Mouse (Mus musculus): ENCODE results near the gene Mrgprd.

Gene Mrgprd

DNA sequence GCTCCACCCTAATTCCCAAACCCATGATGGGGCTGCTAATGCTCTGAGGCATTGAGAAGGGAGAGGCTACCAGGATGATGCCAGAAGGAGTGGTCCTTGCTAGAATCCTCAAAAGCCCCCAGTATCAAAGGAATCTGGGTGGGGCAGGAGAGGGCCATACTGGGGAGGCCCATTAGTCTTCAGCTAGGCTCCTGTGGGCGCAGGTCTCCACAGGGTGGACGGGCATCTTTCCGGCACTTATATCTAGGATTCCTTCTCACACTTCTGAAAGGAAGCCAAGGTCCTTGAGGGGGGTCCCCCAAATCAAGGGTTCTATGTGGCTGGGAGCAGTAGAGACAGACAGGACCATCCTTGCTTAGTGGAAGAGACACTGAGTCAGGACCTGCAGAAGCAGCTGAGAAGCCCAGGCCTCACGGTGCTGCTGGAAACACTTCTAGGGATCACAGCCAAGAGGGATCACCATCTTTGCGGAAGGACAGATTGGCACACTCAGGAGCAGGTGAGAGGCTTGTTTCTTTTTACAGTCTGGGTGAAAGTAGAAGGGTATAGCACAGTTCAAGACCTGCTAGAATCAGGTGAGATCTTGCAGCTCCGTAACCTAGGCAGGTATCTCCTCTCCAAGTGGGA is at the start of gene Mrgprd:
Gene Mrgprd, plus strand, starts transcription at position 51 of the 627 bp plus-strand sequence.
- no peak for DNase-seq (ENCODE audit: low read depth, low spot score)

DNA sequence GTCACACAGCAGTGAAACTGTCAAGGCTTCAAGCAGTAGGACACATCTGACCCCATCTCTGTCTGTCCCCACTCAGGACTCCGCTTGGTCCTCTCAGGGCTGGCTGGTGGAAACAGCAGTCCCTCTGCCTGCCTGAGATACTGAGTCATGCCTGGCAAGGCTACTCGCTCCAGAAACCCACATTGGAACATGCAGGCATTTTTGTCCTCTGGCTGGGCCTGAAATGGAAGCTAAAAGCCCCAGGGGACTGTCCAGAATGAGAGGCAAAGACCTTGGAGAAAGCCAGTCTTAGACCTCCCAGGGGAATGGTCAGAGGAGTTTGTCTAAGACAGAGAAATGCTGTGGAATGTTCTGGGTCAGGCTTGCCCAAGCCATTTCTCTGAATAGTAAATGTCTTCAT is 48.6 kb upstream of the Mrgprd start:
- no peak for DNase-seq (ENCODE audit: low read depth, low spot score)

DNA sequence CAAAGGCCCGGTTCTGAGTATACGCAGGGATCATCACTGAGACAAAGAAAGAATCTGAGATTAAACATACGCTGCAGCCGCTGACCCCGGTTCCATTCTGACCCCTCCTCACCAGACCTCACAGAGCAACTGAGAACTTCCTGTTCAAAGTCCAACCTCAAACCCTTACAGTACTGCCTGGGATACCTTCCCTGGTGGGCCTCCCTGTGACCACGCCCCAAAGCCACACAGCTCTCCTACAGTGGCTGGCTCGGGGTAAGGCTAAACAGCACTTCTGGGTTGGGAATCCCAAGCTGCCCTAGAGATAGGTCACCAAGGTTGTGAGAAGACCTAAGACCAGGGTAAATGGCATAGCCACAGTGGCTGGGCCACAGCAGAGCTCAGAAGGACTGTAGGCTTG is 45.7 kb upstream of the Mrgprd start:
- DNase-seq (ENCODE audit: low read depth, low spot score), result no peak

DNA sequence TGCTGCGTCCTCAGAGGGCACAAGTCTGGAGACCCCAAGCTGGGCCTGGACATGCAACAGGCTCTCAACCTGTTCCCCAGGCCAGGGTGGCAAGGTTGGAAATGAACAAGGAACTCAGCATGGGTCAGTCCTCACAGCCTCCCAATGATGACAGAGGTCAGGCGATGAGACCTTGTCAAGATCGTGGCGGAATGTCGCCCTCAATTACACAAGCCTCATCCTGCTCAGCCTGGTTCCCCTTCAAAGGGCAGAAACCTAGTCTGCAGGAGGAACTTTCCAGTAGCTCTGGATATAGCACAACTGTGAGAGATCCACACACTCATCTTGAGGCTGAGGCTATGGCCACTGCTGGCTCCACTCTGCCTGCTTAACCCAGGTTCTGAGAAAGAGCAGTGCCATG is 43.7 kb upstream of the Mrgprd start:
- no peak for DNase-seq (ENCODE audit: low read depth, low spot score)

GRCm38 (mm10) chr7:145275488-145275887 is 39.1 kb upstream of the Mrgprd start:
- no peak for DNase-seq (ENCODE audit: low read depth, low spot score)

GRCm38 (mm10) chr7:145281396-145281795 is 33.2 kb upstream of the Mrgprd start:
- DNase-seq (ENCODE audit: low read depth, low spot score), result no peak

- no peak for DNase-seq (ENCODE audit: low read depth, low spot score)
These were observed 31.6 kb upstream of the Mrgprd start for GRCm38 (mm10) chr7:145283041-145283440.

GRCm38 (mm10) chr7:145283487-145284187 is 31.0 kb upstream of the Mrgprd start, which contains the start of gene Tpcn2:
Gene Tpcn2, minus strand, starts transcription at chr7:145284011.
- peak; percentile 91 for DNase-seq (ENCODE audit: low read depth, low spot score)

- no peak for DNase-seq (ENCODE audit: low read depth, low spot score)
These were observed 30.3 kb upstream of the Mrgprd start for GRCm38 (mm10) chr7:145284293-145284692.

DNA sequence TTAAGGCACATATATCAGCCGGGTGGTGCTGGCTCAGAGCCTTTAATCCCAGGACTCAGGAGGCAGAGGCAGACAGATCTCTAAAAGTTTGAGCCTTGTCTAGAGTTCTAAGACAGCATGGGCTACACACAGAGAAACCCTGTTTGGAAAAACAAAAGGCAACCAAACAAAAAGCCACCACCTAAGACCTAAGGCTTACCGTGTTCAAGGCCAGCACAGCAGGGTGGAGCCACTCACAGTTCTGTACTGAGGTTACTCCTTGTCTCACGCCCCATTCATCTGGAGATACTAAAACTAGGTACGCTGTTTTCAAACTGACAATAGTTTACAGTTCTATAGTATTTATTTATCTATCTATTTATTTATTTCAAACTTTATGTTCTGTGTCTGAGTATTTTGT is 29.2 kb upstream of the Mrgprd start:
- no peak for DNase-seq (ENCODE audit: low read depth, low spot score)

DNA sequence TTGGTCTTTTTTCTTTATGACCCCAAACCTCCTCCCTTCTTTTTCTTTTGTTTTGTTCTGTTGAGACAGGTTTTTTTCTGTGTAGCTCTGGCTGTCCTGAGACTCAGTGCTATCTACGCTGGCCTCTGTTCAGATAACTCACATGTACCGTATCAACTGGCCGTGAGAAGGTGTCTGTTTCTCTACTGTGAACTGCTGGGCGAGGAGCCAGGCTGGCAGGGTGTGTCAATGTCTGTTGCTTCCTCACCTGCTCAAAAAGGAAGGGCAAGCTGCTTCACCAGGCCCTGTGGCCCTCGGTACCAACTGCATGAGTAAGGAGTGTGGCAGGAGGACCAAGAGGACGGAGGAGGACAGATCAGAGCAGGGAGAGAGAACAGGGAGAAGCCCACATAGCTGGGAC is 27.2 kb upstream of the Mrgprd start:
- DNase-seq (ENCODE audit: low read depth, low spot score), result no peak

DNA sequence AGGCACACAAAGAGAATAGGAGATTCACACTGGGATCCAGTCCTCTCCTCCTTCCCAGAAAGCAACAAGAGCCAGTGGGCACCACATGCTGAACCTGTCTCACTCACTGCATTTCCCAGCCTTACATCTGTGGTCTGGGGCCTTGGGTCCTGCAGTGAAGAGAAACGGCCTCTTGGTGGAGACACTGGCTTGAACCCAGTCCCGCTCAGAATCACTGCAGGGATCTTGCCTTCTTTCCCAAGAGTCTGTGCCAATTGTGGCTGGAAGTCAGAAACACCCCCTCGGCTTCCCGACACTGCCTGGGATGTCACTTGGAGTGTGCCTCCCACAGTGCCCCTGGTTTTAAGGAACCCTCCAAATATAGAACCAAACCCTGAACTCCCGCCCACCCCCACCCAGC is 25.3 kb upstream of the Mrgprd start:
- DNase-seq (ENCODE audit: low read depth, low spot score), result no peak

DNA sequence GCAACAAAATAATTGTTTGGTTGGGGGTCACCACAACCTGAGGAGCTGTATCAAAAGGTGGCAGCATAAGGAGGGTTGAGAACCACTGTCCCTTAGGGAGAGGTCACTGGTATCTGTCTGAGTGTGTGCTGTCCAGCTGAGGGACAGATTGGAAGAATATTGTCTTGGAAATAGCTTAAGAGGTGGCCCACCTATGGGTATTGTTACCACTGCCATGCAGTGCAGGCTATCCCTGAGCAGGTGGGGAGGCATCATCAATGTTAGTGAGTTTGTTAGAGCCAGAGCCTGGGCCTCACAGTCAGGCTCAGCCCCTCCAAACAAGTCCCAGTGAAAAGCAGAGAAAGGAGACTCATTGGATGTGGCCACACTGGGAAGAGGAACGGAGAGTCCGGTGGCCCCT is 22.8 kb upstream of the Mrgprd start:
- DNase-seq (ENCODE audit: low read depth, low spot score), result no peak

DNA sequence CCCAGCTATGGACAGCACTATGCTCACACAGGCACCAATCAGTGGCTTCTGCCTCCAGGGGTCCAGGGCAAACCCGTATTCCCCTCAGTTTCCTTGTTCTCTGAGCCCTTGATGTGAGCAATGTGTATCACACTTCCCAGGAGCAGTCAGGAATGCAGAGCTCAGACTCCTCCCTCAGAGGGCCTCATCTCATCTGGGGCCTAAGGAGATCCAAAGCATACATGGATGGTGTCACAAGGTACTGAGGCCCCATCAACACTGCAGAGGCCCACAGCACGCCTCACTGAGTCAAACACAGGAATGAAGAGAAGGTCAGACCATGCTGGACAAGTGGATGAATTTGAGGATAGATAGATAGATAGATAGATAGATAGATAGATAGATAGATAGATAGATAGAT is 21.9 kb upstream of the Mrgprd start:
- DNase-seq (ENCODE audit: low read depth, low spot score), result no peak

DNA sequence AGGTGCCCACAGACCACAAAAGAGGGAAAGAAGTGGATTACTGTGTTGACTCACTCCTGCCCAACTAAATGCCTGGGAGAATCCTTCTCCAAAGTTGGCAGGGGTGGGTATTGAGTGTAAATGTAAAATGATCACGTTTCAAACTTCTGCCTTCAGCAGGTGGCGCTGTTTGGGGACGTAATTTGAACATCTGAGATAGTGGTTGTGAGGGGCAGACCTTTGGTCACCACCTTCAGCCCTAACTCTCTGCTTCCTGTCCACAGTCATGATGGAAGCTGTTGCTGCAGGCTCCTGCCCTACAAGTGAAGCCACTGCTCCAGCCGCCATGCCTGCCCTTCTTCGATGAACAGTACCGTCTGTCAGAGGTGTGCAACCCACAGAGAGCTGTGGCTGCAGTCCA is 20.8 kb upstream of the Mrgprd start:
- DNase-seq (ENCODE audit: low read depth, low spot score), result no peak

GRCm38 (mm10) chr7:145298666-145299490 is 15.8 kb upstream of the Mrgprd start:
- DNase-seq (ENCODE audit: low read depth, low spot score), result no peak

- DNase-seq (ENCODE audit: low read depth, low spot score), result no peak
These were observed 14.9 kb upstream of the Mrgprd start for GRCm38 (mm10) chr7:145299562-145300320.

DNA sequence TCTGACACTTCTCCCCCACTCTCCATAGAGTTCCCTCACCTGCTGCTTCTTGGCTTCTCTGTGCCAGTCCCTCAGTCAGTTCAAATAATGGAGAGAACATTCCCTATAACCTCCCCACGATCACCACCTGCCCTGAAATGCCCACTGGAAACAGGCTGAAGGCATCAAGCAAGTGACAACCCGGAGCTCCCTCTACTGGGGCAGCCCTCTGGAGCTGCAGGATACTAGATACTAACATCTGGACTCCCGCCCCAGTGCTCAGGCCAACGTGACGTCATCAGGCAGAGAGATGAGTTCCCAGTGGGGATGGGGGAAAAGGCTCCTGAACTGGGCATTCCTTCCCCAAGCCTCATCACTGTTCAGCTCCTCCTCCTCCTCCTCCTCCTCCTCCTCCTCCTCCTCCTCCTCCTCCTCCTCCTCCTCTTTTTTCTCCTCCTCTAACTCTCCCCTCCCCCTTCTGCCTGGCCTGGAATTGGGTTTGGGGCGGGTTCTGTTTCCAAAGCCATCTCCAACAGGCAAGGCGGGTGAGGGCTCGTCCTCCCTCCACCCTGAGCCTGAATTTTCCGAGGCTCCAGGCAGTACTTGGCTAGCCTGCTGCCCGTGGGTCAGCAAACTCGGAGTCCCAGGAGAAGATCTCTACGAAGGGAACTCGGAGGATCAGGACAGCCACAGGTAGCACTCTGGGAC is 14.2 kb upstream of the Mrgprd start, which contains the start of gene Mrgprf:
Gene Mrgprf, plus strand, starts transcription at position 508 of the 687 bp plus-strand sequence.
- no peak for DNase-seq (ENCODE audit: low read depth, low spot score)

DNA sequence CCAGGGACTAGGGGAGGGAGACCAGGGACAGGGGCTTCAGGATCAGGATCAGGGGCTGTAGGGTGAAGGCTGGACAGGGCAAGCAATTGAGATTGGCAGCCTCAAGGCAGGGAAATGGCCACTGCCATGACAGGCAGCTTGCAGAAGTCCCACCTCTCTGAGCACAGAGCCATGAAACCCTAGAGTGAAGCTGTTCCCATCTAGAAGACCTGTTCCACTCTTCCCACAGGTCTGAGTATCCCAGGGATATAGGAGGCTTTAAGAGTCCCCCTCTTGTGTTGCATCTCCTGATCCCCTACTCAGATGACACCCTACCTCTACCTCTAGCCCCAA is 13.7 kb upstream of the Mrgprd start:
- no peak for DNase-seq (ENCODE audit: low read depth, low spot score)

DNA sequence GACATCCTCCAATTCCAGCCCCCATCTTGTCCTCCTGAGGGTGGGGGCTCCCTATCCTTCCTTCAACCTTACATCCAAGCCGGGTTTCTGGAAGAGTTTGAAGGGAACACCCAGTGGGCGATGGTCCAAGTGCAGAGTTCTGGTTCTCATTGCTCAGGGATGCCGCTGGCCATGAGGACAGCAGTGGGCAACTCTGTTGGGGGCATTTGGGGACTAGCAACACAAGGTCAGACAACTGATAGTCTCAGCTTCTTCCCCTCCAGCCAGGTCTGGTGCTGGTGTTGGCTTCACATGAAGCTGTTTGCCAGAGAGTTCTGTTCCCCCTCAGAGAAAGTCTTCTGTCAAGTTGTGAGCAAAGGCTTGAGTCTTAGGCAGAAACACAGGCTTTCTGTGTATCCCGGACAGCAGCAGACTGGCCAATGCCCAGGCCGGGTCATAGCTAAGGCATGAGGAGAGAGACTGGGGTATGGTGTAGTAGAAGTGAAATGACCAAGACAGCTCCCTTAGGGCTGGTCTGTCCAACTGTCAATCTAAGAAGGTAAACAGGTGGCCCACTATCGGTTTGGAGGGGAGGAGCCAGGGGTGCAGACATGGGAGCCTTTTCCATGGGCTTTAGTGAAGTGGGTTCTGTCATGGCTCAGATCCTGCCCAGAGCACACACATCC is 13.2 kb upstream of the Mrgprd start:
- no peak for DNase-seq (ENCODE audit: low read depth, low spot score)
